Mouse (Mus musculus) right cerebral cortex, adult 2 months (tissue): Measurements from ENCODE around the gene Srcap.
A peak's percentile ranks its signal among the peaks of the same experiment; 100 is the strongest.
"Not testable (repeated sequence)": the region's sequence is repeated elsewhere in the genome, so short reads cannot be mapped to it uniquely, and the experiment has no call there.

ENCODE experiments used
- DNase-seq, 2 experiments: peaks; one replicate each; pipeline ENCODE4 v3.0.0; 2021 to 2022; ENCODE audit warnings: low spot score in 2 of 2

The Srcap gene

DNA sequence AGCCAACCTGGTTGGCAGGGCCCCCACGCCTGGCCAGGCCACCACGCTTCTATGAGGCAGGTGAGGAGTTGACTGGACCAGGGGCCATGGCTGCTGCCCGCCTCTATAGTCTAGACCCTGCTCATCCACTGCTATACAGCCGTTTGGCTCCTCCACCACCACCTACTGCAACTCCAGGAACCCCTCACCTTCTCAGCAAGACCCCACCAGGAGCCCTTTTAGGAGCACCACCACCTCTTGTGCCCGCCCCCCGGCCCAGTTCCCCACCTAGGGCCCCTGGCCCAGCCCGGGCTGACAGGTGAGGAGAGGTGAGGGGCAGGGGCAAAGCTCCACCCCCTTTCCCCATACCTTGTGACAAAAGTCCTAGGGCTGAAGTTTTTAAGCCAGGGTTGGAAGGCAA, 21.8 kb upstream of the Srcap start:
- DNase-seq = no peak

DNA sequence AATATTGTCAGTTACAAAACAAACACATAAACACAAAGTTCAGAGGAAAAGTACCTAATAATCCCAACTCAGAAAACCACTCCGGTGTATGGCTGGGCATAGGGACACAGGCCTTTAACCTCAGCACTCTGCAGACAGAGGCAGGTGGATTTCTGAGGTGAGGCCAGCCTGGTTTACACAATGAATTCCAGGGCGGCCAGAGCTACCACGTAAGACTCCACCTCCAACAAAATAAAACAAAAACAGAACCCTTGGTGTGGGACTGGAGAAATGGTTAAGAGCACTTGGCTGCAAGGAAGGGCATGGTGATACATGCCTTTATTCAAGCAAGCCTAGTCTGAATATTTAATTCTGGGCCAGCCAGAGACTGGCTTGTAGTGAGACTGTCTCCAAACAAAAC, 19.9 kb upstream of the Srcap start:
- DNase-seq = no peak

DNA sequence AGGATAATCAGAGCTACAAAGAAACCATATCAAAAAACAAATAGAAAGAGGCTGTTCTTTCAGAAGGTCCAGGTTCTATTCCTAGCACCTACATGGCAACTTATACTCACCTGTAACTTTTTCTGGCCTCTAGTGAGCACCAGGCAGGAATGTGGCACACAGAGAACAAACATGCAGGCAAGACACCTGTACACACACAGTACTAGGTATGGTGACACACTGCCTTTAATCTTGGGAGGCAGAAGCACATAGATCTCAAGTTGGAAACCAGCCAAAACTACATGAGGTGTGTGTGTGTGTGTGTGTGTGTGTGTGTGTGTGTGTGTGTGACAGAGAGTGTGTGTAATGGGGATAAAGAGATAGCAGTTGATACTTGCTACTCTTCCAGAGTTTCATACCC, 17.1 kb upstream of the Srcap start:
- no peak for DNase-seq

DNA sequence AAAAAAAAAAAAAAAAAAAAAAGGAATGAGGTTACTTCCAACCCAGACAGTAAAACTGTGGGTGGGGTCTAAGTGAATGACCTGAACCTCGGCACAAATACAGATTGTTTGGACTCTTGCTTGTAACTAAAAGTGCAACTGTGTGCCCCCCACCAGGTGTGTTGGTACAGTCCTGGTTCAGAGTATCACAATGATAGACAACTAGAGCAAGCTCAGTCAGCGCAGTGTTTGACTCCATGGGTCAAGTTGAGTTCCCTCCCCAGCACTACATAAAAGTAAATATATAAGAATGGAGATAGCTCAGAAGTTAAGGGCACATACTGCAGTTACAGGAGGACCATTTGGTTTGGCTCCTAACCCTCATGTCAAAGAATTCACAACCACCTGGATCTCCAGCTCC, 14.4 kb upstream of the Srcap start:
- DNase-seq = no peak

DNA sequence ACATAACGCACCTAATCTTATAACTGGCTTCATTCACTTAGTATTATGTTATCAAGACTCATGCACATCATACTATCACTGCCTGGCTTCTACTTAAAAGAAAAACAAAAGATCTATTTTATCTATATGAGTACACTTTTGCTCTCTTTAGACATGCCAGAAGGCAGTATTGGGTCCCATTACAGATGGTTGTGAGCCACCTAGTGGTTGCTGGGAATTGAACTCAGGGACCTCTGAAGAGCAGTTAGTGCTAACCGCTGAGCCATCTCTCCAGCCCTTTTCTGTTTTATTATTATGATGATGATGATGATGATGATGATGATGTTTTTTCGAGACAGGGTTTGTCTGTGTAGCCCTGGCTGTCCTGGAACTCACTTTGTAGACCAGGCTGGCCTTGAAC, 13.4 kb upstream of the Srcap start:
- peak in 1 of 2 experiments; percentile 42 for DNase-seq

DNA sequence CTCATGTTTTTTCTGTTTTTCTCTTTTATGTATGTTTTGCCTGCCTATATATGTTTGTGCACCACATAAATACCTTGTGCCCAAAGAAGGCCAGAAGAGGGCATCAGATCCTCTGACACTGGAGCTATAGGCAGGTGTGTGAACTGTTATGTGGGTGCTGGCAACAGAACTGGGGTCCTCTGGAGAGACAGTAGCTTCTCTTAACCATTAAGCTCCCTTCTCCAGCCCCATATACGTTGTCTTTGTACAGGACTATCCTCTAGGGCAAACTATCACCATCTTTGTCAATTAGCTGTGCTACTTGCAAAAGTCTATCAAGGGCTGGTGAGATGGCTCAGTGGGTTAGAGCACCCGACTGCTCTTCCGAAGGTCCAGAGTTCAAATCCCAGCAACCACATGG, 3.5 kb upstream of the Srcap start:
- DNase-seq = no peak

DNA sequence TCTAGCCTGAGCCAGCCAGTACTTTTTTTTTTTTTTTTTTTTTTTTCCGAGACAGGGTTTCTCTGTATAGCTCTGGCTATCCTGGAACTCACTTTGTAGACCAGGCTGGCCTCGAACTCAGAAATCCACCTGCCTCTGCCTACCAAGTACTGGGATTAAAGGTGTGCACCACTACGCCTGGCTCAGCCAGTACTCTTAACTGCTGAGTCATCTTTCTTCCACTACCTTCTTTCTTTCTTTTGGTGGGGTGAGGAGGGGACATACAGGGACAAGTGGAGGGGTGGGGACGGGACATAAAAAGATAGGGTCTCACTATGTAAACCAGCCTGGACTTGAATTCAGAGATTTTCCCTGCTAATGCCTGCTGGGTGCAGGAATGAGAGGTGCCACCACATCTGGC, 2.0 kb upstream of the Srcap start:
- DNase-seq = not testable (repeated sequence)

DNA sequence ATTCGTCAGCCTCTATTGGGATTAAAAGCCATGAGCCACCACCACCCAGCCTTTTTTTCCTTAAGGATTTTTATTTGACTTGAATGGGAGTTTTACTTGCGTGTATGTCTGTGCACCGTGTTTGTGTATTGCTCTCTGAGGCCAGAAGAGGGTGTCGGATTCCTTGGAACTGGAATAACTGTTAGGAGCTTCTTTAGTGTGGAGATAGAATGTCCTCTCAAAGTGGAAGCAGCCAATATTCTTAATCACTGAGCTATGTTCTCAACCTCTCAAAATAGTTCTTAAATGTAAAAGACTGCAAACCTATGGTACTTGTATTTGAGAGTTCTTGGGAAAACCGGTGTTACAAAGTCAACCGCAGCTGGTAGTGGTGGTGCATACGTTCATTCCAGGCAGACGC, 542 bp upstream of the Srcap start:
- DNase-seq = no peak

DNA sequence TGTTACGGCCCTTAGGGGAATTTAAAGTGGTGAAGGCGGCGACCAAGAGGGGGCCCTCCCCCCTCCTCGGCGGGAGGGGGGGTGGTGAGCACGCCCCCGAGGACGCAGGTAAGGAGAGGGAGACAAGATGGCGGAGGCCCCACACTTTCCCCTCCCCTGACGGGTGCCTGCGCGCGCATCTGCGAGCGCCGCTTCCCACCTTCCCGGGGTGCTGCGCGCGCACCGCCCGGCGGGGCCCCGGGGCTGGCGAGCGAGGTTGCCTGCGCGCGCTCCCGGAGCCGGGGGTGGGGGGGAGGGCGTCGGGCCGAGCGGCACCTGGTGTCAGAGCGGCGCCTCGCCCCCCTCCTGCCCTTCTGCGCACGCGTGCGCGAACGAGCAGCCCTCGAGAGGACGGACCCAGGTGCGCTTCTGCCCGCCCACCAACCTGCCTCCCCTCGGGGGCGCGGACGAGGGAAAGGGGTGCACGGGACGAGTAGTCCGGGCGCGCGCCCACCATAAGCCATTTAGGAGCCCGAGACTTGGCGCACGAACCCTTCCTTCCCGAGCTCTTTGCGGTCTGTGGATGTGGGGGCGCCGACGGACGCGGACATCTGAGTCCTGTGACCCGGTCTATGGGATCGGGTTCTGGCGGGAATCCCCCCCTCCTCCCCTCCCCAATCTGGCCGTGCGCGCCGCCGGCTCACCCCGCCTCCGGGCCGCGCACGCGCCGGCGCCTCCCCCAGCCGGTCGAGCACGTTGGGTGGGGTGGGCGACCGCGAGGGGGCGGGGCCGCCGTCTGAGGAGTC, 640 bp downstream of the Srcap start:
- peak; percentile 78 to 82 for DNase-seq

DNA sequence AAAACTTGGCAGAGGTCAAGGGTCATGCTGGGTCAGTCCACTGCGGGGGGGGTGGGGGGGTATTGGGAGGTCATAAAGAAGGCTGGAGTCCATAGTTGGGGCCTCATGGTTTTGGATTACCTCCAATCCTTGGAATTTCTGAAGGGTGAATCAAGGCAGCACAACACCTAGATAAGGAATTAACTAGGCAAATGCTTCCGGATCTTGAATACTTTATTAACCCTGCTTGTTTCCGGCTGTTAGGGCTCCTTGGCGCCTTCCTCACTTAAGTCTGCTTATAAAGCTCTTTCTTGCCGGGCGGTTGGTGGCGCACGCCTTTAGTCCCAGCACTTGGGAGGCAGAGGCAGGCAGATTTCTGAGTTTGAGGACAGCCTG, 1.2 kb downstream of the Srcap start:
- peak in 1 of 2 experiments; percentile 21 for DNase-seq

DNA sequence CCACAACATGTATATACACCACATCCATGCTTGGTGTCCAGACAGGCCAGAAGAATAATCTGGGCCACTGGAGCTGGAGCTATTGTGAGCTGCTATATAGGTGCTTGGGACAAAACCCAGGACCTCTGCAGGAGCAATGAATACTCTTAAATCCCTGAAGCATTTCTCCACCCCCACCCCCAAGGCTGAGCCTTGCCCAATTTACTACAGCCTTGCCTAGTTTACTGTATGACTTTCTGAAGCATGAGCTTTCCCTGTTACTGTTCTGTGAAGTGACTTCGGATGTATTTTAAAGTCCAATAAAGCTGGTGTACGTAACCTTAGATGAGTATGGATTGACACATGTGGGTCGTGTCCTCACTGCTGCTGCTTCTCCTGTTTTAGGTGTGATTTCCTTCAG, 2.0 kb downstream of the Srcap start:
- no peak for DNase-seq

DNA sequence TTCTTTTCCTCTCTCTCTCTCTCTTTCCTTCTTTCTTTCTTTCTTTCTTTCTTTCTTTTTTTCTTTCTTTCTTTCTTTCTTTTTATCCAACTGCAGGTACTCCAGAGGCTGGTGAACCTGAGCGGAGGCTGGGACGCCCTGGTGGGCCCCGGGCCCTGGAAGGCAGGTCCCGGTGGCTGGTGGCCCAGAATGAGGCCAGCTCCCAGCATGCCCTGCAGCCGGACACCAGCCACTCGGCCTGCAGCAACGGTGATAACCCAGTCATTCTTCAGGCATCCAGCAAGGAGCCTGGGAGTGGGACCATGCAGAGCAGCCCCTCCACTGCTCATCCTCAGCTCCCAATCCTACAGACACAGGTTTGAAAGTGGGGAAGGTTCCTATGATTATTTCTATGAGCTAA, 4.1 kb downstream of the Srcap start:
- DNase-seq = no peak

DNA sequence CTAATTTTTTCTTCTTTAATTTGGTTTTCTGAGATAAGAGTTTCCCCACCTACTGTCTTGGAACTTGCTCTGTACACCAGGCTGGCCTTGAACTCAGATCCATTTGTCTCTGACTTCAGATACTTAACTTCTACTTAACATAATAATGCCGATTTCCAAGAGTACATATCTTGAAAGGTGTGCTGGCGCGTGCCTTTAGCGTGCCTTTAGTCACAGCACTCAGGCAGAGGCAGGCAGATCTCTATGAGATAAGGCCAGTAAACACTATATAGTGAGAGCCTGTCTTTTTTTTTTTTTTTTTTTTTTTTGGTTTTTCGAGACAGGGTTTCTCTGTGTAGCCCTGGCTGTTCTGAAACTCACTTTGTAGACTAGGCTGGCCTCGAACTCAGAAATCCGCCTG, 4.6 kb downstream of the Srcap start:
- DNase-seq = no peak

DNA sequence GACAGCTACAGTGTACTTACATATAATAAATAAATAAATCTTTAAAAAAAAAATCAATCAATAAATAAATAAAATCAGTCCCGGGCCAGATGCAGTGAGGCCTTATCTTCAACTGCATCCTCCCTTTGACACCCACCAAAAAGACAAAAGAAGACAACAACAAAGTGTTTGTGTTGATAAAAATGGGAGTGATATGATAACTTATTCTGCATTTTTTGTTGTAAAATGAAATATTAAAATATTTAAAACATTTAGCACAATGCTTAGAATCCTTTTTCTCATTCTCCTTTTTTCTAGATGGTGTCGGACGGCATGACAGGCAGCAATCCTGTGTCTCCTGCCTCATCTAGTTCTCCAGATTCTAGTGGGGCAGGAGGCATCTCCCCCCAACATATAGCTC, 7.5 kb downstream of the Srcap start, which contains the start of gene Gm42715:
Gene Gm42715 (plus strand): TSS at position 301 of the 400 bp plus-strand sequence.
- DNase-seq = no peak

DNA sequence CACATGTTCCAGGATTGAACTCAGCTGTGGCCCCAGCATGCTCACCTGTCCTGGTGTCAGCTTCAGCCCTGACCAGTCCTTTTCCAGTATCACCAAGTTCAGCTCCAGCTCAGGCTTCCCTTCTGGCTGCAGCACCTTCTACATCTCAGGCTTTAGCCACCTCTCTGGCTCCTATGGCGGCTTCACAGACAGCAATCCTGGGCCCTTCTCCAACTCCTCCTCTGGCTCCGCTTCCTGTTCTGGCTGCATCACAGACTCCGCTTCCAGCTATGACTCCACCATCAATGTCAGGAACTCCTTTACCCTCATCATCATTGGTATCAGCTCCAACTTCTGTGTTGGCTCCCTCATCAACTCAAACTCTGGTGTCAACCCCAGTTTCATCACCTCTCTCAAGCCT, 29.9 kb downstream of the Srcap start:
- no peak for DNase-seq

DNA sequence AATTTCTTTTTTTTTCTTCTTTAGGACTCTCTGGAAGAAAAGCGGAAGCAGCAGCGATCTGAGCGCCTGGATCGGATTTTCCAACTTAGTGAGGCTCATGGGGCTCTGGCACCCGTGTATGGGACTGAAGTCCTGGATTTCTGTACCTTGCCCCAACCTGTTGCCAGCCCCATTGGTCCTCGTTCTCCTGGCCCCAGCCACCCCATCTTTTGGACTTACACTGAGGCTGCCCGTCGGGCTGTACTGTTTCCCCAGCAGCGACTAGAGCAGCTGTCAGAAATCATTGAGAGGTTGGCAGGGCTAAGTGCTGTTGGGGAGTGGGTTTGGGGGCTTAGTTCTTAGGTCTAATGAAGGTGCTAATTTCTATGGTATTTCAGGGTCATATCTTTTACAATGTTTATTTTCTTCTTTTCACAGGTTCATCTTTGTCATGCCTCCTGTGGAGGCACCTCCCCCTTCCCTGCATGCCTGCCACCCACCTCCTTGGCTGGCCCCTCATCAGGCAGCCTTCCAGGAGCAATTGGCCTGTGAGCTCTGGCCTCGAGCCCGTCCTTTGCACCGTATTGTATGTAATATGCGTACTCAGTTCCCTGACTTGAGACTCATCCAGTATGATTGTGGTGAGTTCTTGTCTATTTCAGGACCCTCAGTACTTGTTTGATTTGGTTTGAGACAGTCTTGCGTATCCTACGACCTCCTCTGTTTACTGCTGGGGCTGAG, 37.5 kb downstream of the Srcap start:
- peak in 1 of 2 experiments; percentile 26 for DNase-seq

DNA sequence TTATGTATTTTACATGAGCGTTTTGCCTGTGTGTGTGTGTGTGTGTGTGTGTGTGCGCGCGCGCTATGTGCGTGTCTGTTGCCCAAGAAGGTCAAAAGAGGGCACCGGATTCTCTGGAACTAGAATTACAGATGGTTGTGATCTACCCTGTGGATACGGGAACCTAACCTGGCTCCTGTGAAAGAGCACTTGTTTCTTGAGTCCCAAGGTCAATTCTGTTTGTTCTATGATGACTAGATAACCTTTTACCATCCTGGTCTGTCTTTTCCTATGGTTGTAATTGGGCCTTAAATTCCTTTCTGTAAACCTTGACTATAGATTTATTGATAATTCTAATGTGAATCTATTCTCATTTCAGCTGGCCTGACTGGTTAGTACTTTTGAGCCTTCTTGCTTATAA, 39.8 kb downstream of the Srcap start:
- DNase-seq = no peak

DNA sequence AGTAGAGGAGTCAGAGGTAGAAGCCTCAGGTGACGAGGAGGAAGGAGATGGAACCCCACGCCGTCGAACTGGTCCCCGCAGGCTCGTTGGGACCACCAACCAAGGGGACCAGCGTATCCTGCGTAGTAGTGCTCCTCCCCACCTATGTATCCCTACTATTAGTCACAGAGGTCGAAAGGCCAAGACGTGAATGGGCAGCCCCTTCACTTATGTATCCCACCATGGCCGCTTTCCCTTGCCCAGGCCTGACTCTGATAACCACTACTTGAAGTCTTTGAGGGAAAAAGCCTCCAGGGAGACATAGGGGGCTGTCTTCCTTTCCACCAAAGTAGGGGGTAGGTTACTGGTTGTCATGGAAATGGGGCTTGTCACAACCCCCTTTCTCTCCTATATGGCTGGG, 48.8 kb downstream of the Srcap start:
- DNase-seq = no peak

DNA sequence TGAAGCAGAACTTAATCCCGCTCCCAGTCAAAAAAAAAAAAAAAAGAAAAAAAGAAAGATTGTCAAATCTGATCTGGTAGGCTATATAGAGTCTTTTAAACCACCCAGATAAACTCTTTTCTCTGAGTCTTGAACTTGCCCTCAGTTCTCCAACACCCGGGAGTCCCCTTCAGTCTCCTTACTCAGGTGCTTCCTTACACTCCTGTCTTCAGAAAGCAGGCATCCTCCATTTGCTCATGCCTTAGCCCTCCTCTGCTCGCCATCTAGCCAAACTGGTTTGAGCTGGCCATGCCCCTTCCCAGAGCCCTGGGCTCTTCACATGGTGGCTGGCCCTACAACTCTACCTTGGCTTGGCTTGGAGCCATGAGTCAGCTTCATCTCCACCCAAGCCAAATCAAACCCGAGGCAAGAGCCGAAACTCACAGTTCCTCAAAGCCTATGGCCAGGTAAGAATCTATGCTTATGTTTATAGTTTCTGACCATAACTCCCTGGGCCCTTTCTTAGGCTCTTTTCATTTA, 49.6 kb downstream of the Srcap start, which contains the start of gene Tmem265:
Gene Tmem265 (plus strand): TSS at position 51 of the 519 bp plus-strand sequence.
- no peak for DNase-seq

DNA sequence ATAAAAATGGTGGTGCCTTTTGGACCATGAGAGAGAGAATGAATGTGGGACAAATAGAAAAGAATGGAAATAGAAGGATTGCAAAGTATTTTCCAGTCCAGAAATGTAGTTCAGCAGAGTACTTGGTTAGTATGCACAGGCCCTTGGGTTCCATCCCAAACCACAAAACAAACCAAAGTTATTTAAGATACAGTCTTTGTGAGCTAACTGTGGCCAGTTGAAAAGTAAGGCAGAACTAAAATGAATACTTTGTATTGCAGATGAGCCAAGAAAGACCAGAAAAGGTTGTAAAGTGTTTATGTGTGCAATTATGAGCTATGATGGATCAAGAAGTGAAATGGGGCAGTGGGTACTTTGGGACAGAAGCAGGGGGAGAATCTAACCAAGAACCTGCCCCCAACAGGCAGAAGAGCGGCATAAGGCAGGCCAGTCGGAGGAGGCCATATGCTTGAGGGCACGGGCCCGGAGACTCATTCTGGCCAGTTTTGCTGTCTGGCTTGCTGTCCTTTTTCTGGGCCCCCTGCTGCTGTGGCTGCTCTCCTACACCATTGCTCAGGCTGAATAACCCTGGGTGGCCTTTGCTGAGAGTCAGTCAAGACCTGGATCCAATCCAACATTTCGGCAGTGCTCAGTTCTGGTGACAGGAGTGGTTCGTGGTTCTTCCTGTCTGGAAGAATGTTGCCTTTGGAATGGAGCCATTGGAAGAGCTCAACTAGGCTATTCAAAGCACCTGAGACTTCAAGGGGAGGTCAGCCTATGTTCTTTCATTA, 52.8 kb downstream of the Srcap start:
- DNase-seq = no peak

DNA sequence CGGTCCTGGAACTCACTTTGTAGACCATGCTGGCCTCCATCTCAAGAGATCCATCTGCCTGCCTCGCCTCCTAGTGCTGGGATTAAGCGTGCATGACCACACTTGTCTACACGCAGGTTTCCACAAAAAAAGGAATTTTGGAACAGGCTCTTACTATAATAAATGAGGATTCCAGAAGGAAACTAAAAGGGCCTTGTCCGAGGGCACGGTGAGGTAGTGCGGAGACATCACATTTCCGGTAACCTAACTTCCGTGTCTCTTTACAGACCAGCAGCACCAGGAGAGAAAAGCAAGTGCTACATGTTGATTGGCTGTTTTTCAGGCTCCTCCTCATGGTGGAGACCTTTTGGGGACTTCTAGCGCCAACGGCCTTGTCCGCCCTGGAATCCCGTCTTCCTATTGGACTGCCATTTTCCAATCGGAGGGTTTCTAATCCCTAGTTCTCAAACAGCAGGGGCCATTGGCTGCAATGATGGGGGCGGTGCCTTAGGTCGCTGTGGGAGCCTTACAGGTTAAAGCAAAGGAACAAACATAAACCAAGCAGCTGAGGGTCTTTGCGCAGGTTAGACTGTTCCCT, 61.2 kb downstream of the Srcap start, which contains the start of gene Phkg2:
Gene Phkg2 (plus strand): TSS at position 446 of the 577 bp plus-strand sequence.
- peak; percentile 90 to 94 for DNase-seq

DNA sequence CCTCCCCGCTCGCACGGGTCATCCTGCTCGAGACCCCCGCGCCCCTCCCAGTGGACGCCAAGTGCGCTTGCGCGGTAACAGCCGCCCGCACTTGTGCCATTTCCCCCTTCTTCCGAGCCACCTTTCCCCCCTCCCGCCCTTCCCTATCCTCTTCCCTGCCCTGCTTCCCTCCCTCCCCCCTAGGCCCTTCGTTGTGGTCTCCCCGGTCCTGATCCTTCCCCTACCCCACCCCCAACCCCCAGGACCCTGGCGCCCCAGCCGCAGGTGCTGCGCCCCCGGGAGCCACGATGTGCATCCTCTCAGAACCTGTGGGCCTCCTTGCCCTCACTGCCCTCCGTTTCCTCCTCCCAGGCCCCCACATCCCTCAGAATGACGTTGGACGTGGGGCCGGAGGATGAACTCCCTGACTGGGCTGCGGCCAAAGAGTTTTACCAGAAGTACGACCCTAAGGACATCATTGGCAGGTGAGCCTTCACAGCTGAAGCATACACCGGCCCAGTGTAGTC, 61.8 kb downstream of the Srcap start:
- DNase-seq = no peak
